Mouse (Mus musculus): Measurements from ENCODE around the gene Gng7. TPM values are rescaled to one million over a fixed set of nuclear protein-coding genes. Genes with fewer than 3 reads are reported as not detected.

The Gng7 gene
- total and polyA plus RNA-seq, 3 experiments = 0.50 to 0.68 (median 0.63) TPM

DNA sequence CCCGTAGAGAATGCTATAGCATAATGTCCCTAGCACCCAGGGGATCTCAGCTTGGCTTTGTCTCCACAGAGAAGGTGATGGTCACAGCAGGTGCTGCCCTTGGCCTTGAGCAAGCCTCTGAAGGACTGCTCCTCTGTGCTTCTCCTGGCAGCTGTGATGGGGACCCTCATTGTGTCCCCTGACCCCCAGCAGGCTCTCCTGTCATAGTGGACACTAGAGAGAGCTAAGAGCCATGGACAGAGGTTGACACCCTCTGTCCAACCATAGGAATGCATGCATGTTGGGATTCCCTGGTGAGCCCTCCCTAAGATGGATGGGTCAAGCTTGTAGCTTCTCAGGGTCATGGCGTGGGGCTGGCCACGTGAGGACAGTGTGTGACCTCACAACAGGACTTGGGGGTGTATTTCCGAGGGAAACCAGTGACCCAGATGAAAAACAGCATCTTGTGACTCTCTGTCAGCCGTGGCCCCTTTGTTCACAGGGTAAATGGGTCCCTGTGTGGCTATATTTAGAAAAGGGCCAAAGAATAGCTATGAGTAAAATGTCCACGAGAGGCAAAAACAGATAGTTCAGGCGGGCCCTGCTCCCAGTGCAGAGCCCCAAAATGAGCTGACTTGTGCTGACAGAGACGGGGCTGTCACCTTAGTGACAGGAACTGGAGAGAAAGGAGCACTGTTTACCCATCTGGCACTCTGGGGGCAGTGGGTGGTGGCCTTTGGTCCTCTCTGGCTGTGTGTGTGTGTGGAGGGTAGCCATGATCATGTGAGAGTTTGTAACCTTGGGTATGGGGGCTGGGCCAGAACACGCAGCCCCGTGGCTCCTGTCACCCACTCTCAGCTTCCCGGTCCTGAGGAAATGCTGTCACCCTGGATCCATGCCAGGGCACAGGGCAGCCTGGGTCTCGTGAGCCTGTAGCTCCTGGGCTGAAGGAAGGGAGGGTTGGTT, 51.4 kb downstream of the Gng7 start:
- Histone ChIP-seq H3K79me2 (replicated peaks; ENCODE audit: control insufficient read depth, insufficient read depth, low read length) (no peaks in the 10 kb centered on the region), H3K4me1 (ENCODE audit: control insufficient read depth, insufficient read depth, low read length) (peaks cover 9% of the 10 kb centered on the region), H3K4me3 (no peak overlapping the region), H3K9ac (ENCODE audit: low read depth, low read length) (no peak overlapping the region), H3K27me3 (ENCODE audit: control insufficient read depth, insufficient read depth, low read length) (no peaks in the 10 kb centered on the region), H3K36me3 (ENCODE audit: control insufficient read depth, insufficient read depth, low read length) (no peaks in the 10 kb centered on the region), H3K27ac (peak overlapping the region; percentile 12)
- TF ChIP-seq CTCF (IDR thresholded peaks at IDR 0.05) = 0 out of 2 replicates have a peak, but pooled peaks have one; percentile 2
- no peak for TF ChIP-seq EP300 (IDR thresholded peaks at IDR 0.05; ENCODE audit: insufficient read depth, low read depth, low read length)
- 36% methylated on average over 12 of the region's 12 CpGs for WGBS
- peak in 1 of 2 experiments; percentile 59 for DNase-seq
- intact Hi-C loops (cut with DNase I) = no loop called here

DNA sequence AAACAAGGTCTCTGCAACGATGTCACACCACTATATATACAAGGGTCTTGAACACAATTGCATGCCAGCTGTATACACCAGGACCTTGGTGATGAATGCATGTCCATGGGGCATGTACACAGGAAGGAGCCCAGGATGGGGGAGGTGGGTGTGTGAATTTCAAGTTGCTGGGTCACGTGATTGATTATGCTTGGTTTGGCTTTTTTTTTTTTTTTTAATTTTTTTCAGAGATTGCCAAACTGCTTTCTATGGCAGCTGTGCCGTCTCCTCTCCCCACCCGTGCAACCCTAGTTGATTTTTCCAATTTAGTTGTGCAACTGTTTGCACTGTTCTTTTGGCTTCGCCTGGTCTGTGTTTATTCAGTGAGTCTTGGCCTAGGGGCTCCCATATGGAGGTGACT, 52.2 kb downstream of the Gng7 start:
- TF ChIP-seq EP300 (IDR thresholded peaks at IDR 0.05; ENCODE audit: insufficient read depth, low read depth, low read length) = no peak
- TF ChIP-seq CTCF (IDR thresholded peaks at IDR 0.05) = no peak
- no peak for TF ChIP-seq POLR2A (IDR thresholded peaks at IDR 0.05; ENCODE audit: insufficient read depth, low read depth, low read length)
- H3K9ac ChIP-seq (ENCODE audit: low read depth, low read length) = no peak overlapping the region
- no peaks in the 10 kb centered on the region for H3K36me3 ChIP-seq (ENCODE audit: control insufficient read depth, insufficient read depth, low read length)
- peaks cover 9% of the 10 kb centered on the region for H3K4me1 ChIP-seq (ENCODE audit: control insufficient read depth, insufficient read depth, low read length)
- no peak overlapping the region for H3K4me3 ChIP-seq
- peak overlapping the region; percentile 26; the same call in 1 of the 2 replicates for H3K27ac ChIP-seq
- no peak for DNase-seq
- intact Hi-C loops (cut with DNase I) = no loop called here
- H3K79me2 ChIP-seq (replicated peaks; ENCODE audit: control insufficient read depth, insufficient read depth, low read length) = no peaks in the 10 kb centered on the region
- no peaks in the 10 kb centered on the region for H3K27me3 ChIP-seq (ENCODE audit: control insufficient read depth, insufficient read depth, low read length)
- WGBS = 74% methylated on average over 5 of the region's 5 CpGs

DNA sequence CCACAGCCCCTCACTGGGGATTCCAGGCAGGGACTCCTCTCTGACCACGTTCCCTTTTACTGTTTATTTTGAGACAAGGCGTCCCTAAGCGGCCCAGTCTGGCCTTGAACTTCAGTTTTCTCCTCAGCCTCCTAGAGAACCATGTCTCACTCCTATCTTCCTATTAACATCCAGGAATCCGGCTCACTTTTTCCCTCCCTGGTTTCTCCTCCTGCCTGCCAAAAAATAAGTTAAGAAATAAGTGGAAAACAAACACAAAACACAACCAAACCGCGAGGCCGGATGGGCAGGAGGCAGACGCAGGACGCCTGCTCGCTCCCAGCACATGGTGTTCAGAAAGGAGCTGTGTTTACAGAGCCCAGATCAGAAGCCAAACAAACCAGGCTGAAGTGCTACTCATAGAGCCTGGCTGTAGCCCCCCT, 52.7 kb downstream of the Gng7 start:
- DNase-seq = peak in 1 of 2 experiments; percentile 50
- no peaks in the 10 kb centered on the region for H3K79me2 ChIP-seq (replicated peaks; ENCODE audit: control insufficient read depth, insufficient read depth, low read length)
- H3K4me1 ChIP-seq (ENCODE audit: control insufficient read depth, insufficient read depth, low read length) = peaks cover 9% of the 10 kb centered on the region
- WGBS = 67% methylated on average over 10 of the region's 10 CpGs
- no peak overlapping the region for H3K4me3 ChIP-seq
- no peaks in the 10 kb centered on the region for H3K27me3 ChIP-seq (ENCODE audit: control insufficient read depth, insufficient read depth, low read length)
- H3K9ac ChIP-seq (ENCODE audit: low read depth, low read length) = no peak overlapping the region
- H3K27ac ChIP-seq = peak overlapping the region; percentile 26; the same call in 1 of the 2 replicates
- H3K36me3 ChIP-seq (ENCODE audit: control insufficient read depth, insufficient read depth, low read length) = no peaks in the 10 kb centered on the region
- TF ChIP-seq POLR2A (IDR thresholded peaks at IDR 0.05; ENCODE audit: insufficient read depth, low read depth, low read length) = no peak
- no peak for TF ChIP-seq EP300 (IDR thresholded peaks at IDR 0.05; ENCODE audit: insufficient read depth, low read depth, low read length)
- TF ChIP-seq CTCF (IDR thresholded peaks at IDR 0.05) = no peak
- intact Hi-C loops (cut with DNase I) = no loop called here

DNA sequence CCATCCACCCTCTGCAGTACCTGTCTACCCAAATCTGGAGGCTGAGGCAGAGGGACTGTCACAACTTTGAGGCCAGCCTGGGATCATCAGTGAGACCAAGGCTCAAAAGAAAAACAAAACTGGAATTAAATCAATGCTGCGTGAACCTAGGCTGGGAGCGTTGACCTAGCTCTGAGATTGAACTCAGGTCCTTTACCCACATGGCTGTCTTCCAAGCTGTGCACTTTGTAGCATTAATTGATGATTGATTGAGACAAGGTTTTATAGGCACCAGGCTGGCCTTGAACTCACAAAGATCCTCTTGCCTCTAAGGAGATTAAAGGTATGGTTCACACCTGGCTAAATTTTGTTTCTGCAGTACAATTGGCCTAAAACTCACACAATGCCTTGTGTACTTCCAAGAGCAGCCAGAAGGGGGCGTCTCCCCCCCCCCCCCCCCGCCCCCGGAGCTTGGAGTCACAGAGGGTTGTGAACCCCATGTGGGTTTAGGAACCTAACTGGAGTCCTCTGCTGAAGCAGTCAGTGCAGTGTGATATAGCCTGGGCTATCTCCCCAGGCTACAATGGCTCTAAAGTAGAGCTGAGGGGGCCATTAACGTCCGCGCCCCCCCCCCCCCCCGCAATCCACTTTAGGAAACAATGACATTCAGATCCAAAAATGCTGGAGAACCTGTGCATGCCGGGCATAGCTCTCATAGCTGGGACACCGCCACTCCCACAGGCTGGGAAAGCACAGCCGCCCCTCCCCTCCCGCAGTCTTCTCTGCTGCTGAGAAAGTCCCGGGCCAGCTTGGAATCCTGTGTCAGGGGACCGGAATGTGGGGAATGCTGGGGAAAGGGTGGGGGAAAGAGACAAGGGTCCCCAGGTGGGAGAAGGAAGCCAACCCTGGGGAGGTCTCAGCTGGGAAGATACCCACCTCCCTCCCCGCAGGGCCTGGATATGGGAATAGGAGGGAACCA, 53.9 kb downstream of the Gng7 start:
- Histone ChIP-seq H3K4me3 (no peak overlapping the region), H3K36me3 (ENCODE audit: control insufficient read depth, insufficient read depth, low read length) (no peaks in the 10 kb centered on the region), H3K9ac (ENCODE audit: low read depth, low read length) (no peak overlapping the region), H3K27ac (peak overlapping the region; percentile 55), H3K4me1 (ENCODE audit: control insufficient read depth, insufficient read depth, low read length) (peaks cover 9% of the 10 kb centered on the region), H3K79me2 (replicated peaks; ENCODE audit: control insufficient read depth, insufficient read depth, low read length) (no peaks in the 10 kb centered on the region), H3K27me3 (ENCODE audit: control insufficient read depth, insufficient read depth, low read length) (no peaks in the 10 kb centered on the region)
- 15% methylated on average over 16 of the region's 16 CpGs for WGBS
- DNase-seq = peak; percentile 61 to 68
- TF ChIP-seq POLR2A (IDR thresholded peaks at IDR 0.05; ENCODE audit: insufficient read depth, low read depth, low read length) = no peak
- TF ChIP-seq CTCF (IDR thresholded peaks at IDR 0.05) = peak; percentile 81
- intact Hi-C loops (cut with DNase I) = loop anchor here (1.0 kb wide), 1 partner anchor 33 kb away; no protein-coding TSS in a partner anchor

DNA sequence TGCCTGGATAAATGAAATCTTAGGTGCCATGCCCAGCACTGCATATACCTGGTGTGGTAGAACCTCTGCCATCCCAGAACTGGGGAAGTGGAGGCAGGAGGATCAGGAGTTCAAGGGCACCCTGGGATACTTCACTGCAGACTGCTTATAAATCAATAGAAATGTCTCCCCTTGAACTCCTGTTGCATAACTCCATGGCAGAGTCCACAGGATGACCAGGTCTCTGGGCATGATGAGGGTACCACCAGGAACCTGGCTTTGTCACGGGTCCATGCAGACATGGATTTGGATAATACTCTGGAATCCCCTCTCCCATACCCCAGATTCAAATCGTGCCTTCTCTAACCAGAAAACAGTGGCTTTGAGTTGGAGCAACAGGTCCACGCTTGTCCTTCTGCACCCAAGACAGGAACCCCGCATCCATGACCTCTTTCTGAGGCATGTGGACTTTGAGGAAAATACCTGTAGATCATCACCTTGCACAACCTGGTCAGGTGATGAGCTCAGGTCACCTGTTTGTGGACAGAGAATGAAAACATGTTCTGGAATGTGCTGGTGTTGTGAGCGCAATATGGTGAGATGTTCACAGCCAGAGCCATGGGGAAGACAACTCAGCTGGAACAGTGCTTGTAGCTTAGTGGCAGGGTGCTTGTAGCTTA, 55.6 kb downstream of the Gng7 start:
- 98% methylated on average over 5 of the region's 5 CpGs for WGBS
- no peaks in the 10 kb centered on the region for H3K27me3 ChIP-seq (ENCODE audit: control insufficient read depth, insufficient read depth, low read length)
- peaks cover 15% of the 10 kb centered on the region for H3K4me1 ChIP-seq (ENCODE audit: control insufficient read depth, insufficient read depth, low read length)
- intact Hi-C loops (cut with DNase I) = loop anchor here (2.0 kb wide), 1 partner anchor 32 kb away; no protein-coding TSS in a partner anchor
- TF ChIP-seq CTCF (IDR thresholded peaks at IDR 0.05) = no peak
- TF ChIP-seq POLR2A (IDR thresholded peaks at IDR 0.05; ENCODE audit: insufficient read depth, low read depth, low read length) = no peak
- no peak for TF ChIP-seq EP300 (IDR thresholded peaks at IDR 0.05; ENCODE audit: insufficient read depth, low read depth, low read length)
- DNase-seq = no peak
- no peaks in the 10 kb centered on the region for H3K79me2 ChIP-seq (replicated peaks; ENCODE audit: control insufficient read depth, insufficient read depth, low read length)
- H3K4me3 ChIP-seq = no peak overlapping the region
- no peaks in the 10 kb centered on the region for H3K36me3 ChIP-seq (ENCODE audit: control insufficient read depth, insufficient read depth, low read length)
- no peak overlapping the region for H3K9ac ChIP-seq (ENCODE audit: low read depth, low read length)
- no peak overlapping the region for H3K27ac ChIP-seq
